Mouse (Mus musculus) embryonic facial prominence, embryonic 12.5 days (tissue): ENCODE data around the gene Gmpr2. TPM values are rescaled to one million over a fixed set of nuclear protein-coding genes. Genes with fewer than 3 reads are reported as not detected.
A peak's percentile ranks its signal among the peaks of the same experiment; 100 is the strongest.

Experiments
- ATAC-seq: fragments of 200-750 bp; cut with Nextera tagmentation; 2 replicates; pipeline ENCODE4 v1.8.0; 2017; ENCODE audit not compliant: insufficient number of reproducible peaks, insufficient read depth, low FRiP score, low TSS enrichment
- H3K27ac ChIP-seq: fragments of 300-500 bp; sonication (generic); 2 replicates; pipeline ENCODE4 v1.5.1; 2016; ENCODE audit warnings: mild to moderate bottlenecking
- H3K27me3 ChIP-seq: fragments of 300-500 bp; sonication (generic); 2 replicates; pipeline ENCODE4 v1.6.1; 2016; ENCODE audit warnings: mild to moderate bottlenecking, moderate library complexity
- H3K36me3 ChIP-seq: fragments of 300-500 bp; sonication (generic); 2 replicates; pipeline ENCODE4 v1.6.1; 2016; ENCODE audit warnings: mild to moderate bottlenecking
- H3K4me1 ChIP-seq: fragments of 300-500 bp; sonication (generic); 2 replicates; pipeline ENCODE4 v1.6.1; 2016
- H3K4me2 ChIP-seq: fragments of 300-500 bp; sonication (generic); replicated peaks from 2 replicates; pipeline ENCODE4 v1.6.1; 2016; ENCODE audit warnings: mild to moderate bottlenecking, moderate library complexity
- H3K4me3 ChIP-seq: fragments of 300-500 bp; sonication (generic); 2 replicates; pipeline ENCODE4 v1.5.1; 2016; ENCODE audit warnings: mild to moderate bottlenecking
- H3K9ac ChIP-seq: fragments of 300-500 bp; sonication (generic); 2 replicates; pipeline ENCODE4 v1.6.1; 2016; ENCODE audit warnings: mild to moderate bottlenecking, moderate library complexity
- H3K9me3 ChIP-seq: fragments of 300-500 bp; sonication (generic); 2 replicates; pipeline ENCODE4 v1.6.1; 2016; ENCODE audit warnings: mild to moderate bottlenecking, moderate library complexity
- WGBS: fragments of 180-500 bp; shearing (Covaris S2); methylation state at CpG from one replicate; pipeline ENCODE4 v1.1.7; 2016; 5-methylcytosine and 5-hydroxymethylcytosine counted together
- polyA plus RNA-seq: library from polyadenylated mRNA; unstranded; fragments of >200 nt; fragmentation: Nextera tagmentation; extraction: Ambion mirVana; gene quantifications from 2 replicates; pipeline ENCODE4 v1.2.1, GENCODE M21; 2016

The Gmpr2 gene
- polyA plus RNA-seq, 1 experiment from 2014 or later = 74.7 TPM

GRCm38 (mm10) chr14:55716271-55716670 is 44.5 kb downstream of the Gmpr2 start:
- Histone ChIP-seq H3K9me3 (no peaks in the 10 kb centered on the region), H3K4me3 (no peak overlapping the region), H3K36me3 (peaks cover 25% of the 10 kb centered on the region; the same call in 1 of the 2 replicates), H3K4me1 (0 out of 2 replicates have a peak, but pooled peaks cover 7% of the 10 kb centered on the region), H3K9ac (no peak overlapping the region), H3K27me3 (peaks cover 22% of the 10 kb centered on the region), H3K27ac (no peak overlapping the region), H3K4me2 (no peak overlapping the region)
- no peak for ATAC-seq
- 90% methylated on average over 6 of the region's 6 CpGs for WGBS

GRCm38 (mm10) chr14:55716884-55717283 is 45.1 kb downstream of the Gmpr2 start:
- no peaks in the 10 kb centered on the region for H3K9me3 ChIP-seq
- ATAC-seq = no peak
- no peak overlapping the region for H3K27ac ChIP-seq
- 0 out of 2 replicates have a peak, but pooled peaks cover 10% of the 10 kb centered on the region for H3K4me1 ChIP-seq
- peaks cover 25% of the 10 kb centered on the region; the same call in 1 of the 2 replicates for H3K36me3 ChIP-seq
- no peak overlapping the region for H3K4me3 ChIP-seq
- peaks cover 22% of the 10 kb centered on the region for H3K27me3 ChIP-seq
- H3K4me2 ChIP-seq = no peak overlapping the region
- WGBS = 46% methylated on average over 8 of the region's 8 CpGs
- no peak overlapping the region for H3K9ac ChIP-seq

GRCm38 (mm10) chr14:55719737-55720136 is 48.0 kb downstream of the Gmpr2 start:
- Histone ChIP-seq H3K9ac (no peak overlapping the region), H3K27me3 (no peaks in the 10 kb centered on the region), H3K4me2 (no peak overlapping the region), H3K27ac (no peak overlapping the region), H3K4me1 (0 out of 2 replicates have a peak, but pooled peaks cover 4% of the 10 kb centered on the region), H3K36me3 (peaks cover 25% of the 10 kb centered on the region; the same call in 1 of the 2 replicates), H3K4me3 (no peak overlapping the region), H3K9me3 (no peaks in the 10 kb centered on the region)
- 88% methylated on average over 6 of the region's 6 CpGs for WGBS
- no peak for ATAC-seq

GRCm38 (mm10) chr14:55720666-55721065 is 48.9 kb downstream of the Gmpr2 start:
- WGBS = 95% methylated on average over 12 of the region's 12 CpGs
- H3K4me3 ChIP-seq = no peak overlapping the region
- no peak overlapping the region for H3K4me2 ChIP-seq

GRCm38 (mm10) chr14:55721076-55721475 is 49.3 kb downstream of the Gmpr2 start:
- Histone ChIP-seq H3K27ac (no peak overlapping the region), H3K27me3 (no peaks in the 10 kb centered on the region), H3K4me1 (0 out of 2 replicates have a peak, but pooled peaks cover 4% of the 10 kb centered on the region), H3K9me3 (no peaks in the 10 kb centered on the region), H3K4me3 (peak overlapping the region; percentile 66), H3K4me2 (peak overlapping the region; percentile 66), H3K36me3 (peaks cover 24% of the 10 kb centered on the region; the same call in 1 of the 2 replicates), H3K9ac (peak overlapping the region; percentile 64; the same call in 1 of the 2 replicates)
- ATAC-seq = no peak
- 75% methylated on average over 6 of the region's 6 CpGs for WGBS

More at GRCm38 (mm10) chr14:55720666-55721065, 48.9 kb downstream of the Gmpr2 start:
- Histone ChIP-seq H3K27me3 (no peaks in the 10 kb centered on the region), H3K4me1 (0 out of 2 replicates have a peak, but pooled peaks cover 4% of the 10 kb centered on the region), H3K9ac (peak overlapping the region; percentile 64), H3K27ac (no peak overlapping the region), H3K9me3 (no peaks in the 10 kb centered on the region), H3K36me3 (peaks cover 25% of the 10 kb centered on the region; the same call in 1 of the 2 replicates)
- no peak for ATAC-seq

- ATAC-seq = peak; percentile 95
- peaks cover 17% of the 10 kb centered on the region; the same call in 1 of the 2 replicates for H3K36me3 ChIP-seq
- H3K4me1 ChIP-seq = 0 out of 2 replicates have a peak, but pooled peaks cover 4% of the 10 kb centered on the region
- H3K4me2 ChIP-seq = peak within 1 kb of the TSS; percentile 66
- H3K27ac ChIP-seq = peak within 1 kb of the TSS; percentile 73
- peak within 1 kb of the TSS; percentile 66 for H3K4me3 ChIP-seq
- H3K9me3 ChIP-seq = no peaks in the 10 kb centered on the region
- peak within 1 kb of the TSS; percentile 64 for H3K9ac ChIP-seq
- no peaks in the 10 kb centered on the region for H3K27me3 ChIP-seq
- WGBS = under 1% methylated on average over 50 of the region's 50 CpGs
Measured at GRCm38 (mm10) chr14:55721700-55722437, 50.1 kb downstream of the Gmpr2 start, which contains the start of gene Rabggta. TSS of gene Rabggta (minus strand) at chr14:55722263.

GRCm38 (mm10) chr14:55722438-55722945 is 50.8 kb downstream of the Gmpr2 start:
- Histone ChIP-seq H3K27me3 (no peaks in the 10 kb centered on the region), H3K9ac (peak overlapping the region; percentile 64), H3K9me3 (no peaks in the 10 kb centered on the region), H3K4me2 (peak overlapping the region; percentile 66), H3K4me3 (peak overlapping the region; percentile 66), H3K36me3 (peaks cover 12% of the 10 kb centered on the region; the same call in 1 of the 2 replicates), H3K4me1 (0 out of 2 replicates have a peak, but pooled peaks cover 4% of the 10 kb centered on the region), H3K27ac (0 out of 2 replicates have a peak overlapping the region, but pooled peaks have one; percentile 73)
- WGBS = 53% methylated on average over 8 of the region's 8 CpGs
- no peak for ATAC-seq

- no peak for ATAC-seq
- H3K27me3 ChIP-seq = no peaks in the 10 kb centered on the region
- H3K4me2 ChIP-seq = no peak overlapping the region
- no peak overlapping the region for H3K9ac ChIP-seq
- no peak overlapping the region for H3K27ac ChIP-seq
- H3K9me3 ChIP-seq = no peaks in the 10 kb centered on the region
- peaks cover 7% of the 10 kb centered on the region; the same call in 1 of the 2 replicates for H3K36me3 ChIP-seq
- H3K4me1 ChIP-seq = 0 out of 2 replicates have a peak, but pooled peaks cover 4% of the 10 kb centered on the region
- no peak overlapping the region for H3K4me3 ChIP-seq
- WGBS = 94% methylated on average over 7 of the region's 7 CpGs
Measured at GRCm38 (mm10) chr14:55723433-55723832, 51.7 kb downstream of the Gmpr2 start.

- ATAC-seq = no peak
- WGBS = 67% methylated on average over 8 of the region's 8 CpGs
- no peaks in the 10 kb centered on the region for H3K27me3 ChIP-seq
- no peaks in the 10 kb centered on the region for H3K9me3 ChIP-seq
- H3K9ac ChIP-seq = no peak overlapping the region
- H3K36me3 ChIP-seq = no peaks in the 10 kb centered on the region
- no peak overlapping the region for H3K27ac ChIP-seq
- 0 out of 2 replicates have a peak, but pooled peaks cover 4% of the 10 kb centered on the region for H3K4me1 ChIP-seq
- H3K4me3 ChIP-seq = no peak overlapping the region
- no peak overlapping the region for H3K4me2 ChIP-seq
Measured at GRCm38 (mm10) chr14:55724411-55724871, 52.7 kb downstream of the Gmpr2 start.

- Histone ChIP-seq H3K9ac (no peak overlapping the region), H3K4me2 (no peak overlapping the region), H3K27me3 (no peaks in the 10 kb centered on the region), H3K27ac (no peak overlapping the region), H3K9me3 (no peaks in the 10 kb centered on the region), H3K36me3 (no peaks in the 10 kb centered on the region), H3K4me1 (0 out of 2 replicates have a peak, but pooled peaks cover 3% of the 10 kb centered on the region), H3K4me3 (no peak overlapping the region)
- ATAC-seq = no peak
Measured at GRCm38 (mm10) chr14:55726261-55726660, 54.5 kb downstream of the Gmpr2 start.

GRCm38 (mm10) chr14:55727889-55728685 is 56.3 kb downstream of the Gmpr2 start:
- Histone ChIP-seq H3K27me3 (no peaks in the 10 kb centered on the region), H3K4me2 (no peak overlapping the region), H3K4me3 (no peak overlapping the region), H3K9ac (no peak overlapping the region), H3K36me3 (no peaks in the 10 kb centered on the region), H3K4me1 (no peaks in the 10 kb centered on the region), H3K9me3 (no peaks in the 10 kb centered on the region), H3K27ac (no peak overlapping the region)
- ATAC-seq = no peak
- WGBS = 73% methylated on average over 8 of the region's 8 CpGs
